9 mouse cellular contexts compared by ENCODE assay signal in the genomic region with DNA sequence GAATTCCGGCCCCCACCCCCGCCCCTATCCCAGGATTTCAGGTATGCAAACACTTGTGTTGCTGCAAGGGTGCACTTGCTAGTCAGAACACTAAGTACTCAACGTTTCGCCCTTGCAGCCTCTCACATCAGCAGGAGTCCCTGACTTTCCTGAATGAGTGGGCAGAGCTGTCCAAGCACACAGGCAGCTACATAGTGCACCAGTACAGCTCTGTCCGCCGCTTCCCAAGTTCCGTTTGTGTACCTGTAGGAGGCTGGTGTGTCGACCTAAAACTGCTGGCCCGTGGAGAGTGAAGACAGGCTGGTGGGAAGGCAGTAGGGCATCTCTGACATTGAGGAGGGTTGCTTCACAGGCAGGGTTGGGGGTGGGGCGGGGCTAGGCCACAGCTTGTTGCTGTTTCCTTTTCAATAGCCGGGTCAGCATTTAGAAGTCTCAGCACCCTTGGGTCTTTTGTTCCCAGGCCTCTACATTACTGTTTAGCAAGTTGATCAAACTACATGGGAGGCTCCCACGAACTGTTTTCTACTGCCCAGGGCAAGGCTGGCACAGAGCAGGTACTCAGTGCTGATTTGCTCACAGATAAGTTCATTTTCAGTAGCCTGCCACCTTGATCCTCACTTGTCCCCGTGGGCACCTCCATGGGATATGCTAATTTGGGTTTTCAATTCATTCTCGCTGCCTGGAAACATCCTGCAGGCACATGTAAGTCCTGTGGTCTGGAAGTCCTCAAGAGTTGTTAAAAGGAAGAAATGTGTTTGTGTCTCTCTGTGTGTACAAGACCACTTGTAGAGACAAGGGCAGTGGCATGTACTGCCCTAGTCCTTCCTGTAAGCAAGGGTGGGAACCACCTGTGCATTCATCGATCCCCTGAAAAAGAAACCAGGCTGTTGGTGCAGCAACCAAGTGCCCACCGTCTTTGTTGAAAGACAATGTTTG. TPM values are rescaled to one million over a fixed set of nuclear protein-coding genes. Genes with fewer than 3 reads are reported as not detected.
A peak's percentile ranks its signal among the peaks of the same experiment; 100 is the strongest.
DNase-seq lines count a peak whose midpoint lies in the region; ATAC-seq and TF ChIP-seq lines count a peak whose summit lies in the region.
"Had no signal": no experiment of that assay in that cellular context is flagged by ENCODE, and none has a peak within 500 bp of the region (broad histone marks: within the 10 kb centered on the region; RNA-seq: fewer than 3 reads in every experiment).

No protein-coding gene starts in this region.

- H3K4me1 ChIP-seq in lung, embryonic 14.5 days (ENCODE audit: insufficient read depth), result peaks cover 11% of the 10 kb centered on the region; the same call in 1 of the 2 replicates
- peaks cover 7 to 35% of the 10 kb centered on the region in 2 experiments for H3K4me1 ChIP-seq in liver, embryonic 14.5 days (replicated peaks; ENCODE audit: control insufficient read depth in 2 of 2, insufficient read depth in 2 of 2, low read length in 1 of 2)
- peaks cover 37% of the 10 kb centered on the region for H3K4me1 ChIP-seq in stomach, embryonic 16.5 days (ENCODE audit: control insufficient read depth, insufficient read depth, low read length)

- H3K4me2 ChIP-seq in lung, embryonic 14.5 days, result peak overlapping the region; percentile 84
- peak overlapping the region; percentile 90 for H3K4me2 ChIP-seq in liver, embryonic 14.5 days (ENCODE audit: low read depth)
- H3K4me2 ChIP-seq in stomach, embryonic 16.5 days (ENCODE audit: low read depth, low read length), result peak overlapping the region; percentile 86

- no peak for ATAC-seq in lung, embryonic 14.5 days (ENCODE audit: insufficient read depth)
- ATAC-seq in liver, embryonic 14.5 days (ENCODE audit: insufficient read depth), result no peak
- ATAC-seq in stomach, embryonic 16.5 days (ENCODE audit: insufficient read depth, low FRiP score), result no peak

- TF ChIP-seq EP300 in liver, embryonic 14.5 days (IDR thresholded peaks at IDR 0.05; ENCODE audit: low read depth), result no peak

- peak overlapping the region; percentile 81 for H3K9ac ChIP-seq in lung, embryonic 14.5 days
- peak overlapping the region; percentile 80 for H3K9ac ChIP-seq in liver, embryonic 14.5 days (replicated peaks)
- H3K9ac ChIP-seq in stomach, embryonic 16.5 days (ENCODE audit: low read length), result peak overlapping the region; percentile 94

- no peak overlapping the region for H3K27ac ChIP-seq in lung, embryonic 14.5 days (ENCODE audit: low read depth)
- H3K27ac ChIP-seq in liver, embryonic 14.5 days, result no peak overlapping the region
- peak overlapping the region; percentile 13; the same call in 1 of the 2 replicates for H3K27ac ChIP-seq in stomach, embryonic 16.5 days (ENCODE audit: low read length)

- H3K36me3 ChIP-seq in lung, embryonic 14.5 days (ENCODE audit: insufficient read depth), result peaks cover 11% of the 10 kb centered on the region
- peaks cover 5% of the 10 kb centered on the region for H3K36me3 ChIP-seq in liver, embryonic 14.5 days (replicated peaks; ENCODE audit: control insufficient read depth, insufficient read depth, low read depth)
- H3K36me3 ChIP-seq in stomach, embryonic 16.5 days (ENCODE audit: control insufficient read depth, insufficient read depth, low read length), result 0 out of 2 replicates have a peak, but pooled peaks cover 5% of the 10 kb centered on the region

- DNase-seq in lung, embryonic 14.5 days, result peak; percentile 28
- DNase-seq in lung, postnatal 10 days, result no peak
- peak; percentile 19 for DNase-seq in c-Kit-positive CD71-positive TER-119-positive erythroid progenitor cells, embryonic 14.5 days (ENCODE audit: low spot score)
- DNase-seq in induced T-regulatory cell, adult 2 months (ENCODE audit: low read depth), result peak; percentile 47
- DNase-seq in liver, embryonic 14.5 days (ENCODE audit: low read depth in 3 of 3, low spot score in 3 of 3), result no peak
- DNase-seq in natural killer cell, adult 2 months (ENCODE audit: low spot score in 2 of 2), result no peak
- no peak for DNase-seq in urinary bladder, adult 18-20 months (ENCODE audit: low spot score in 2 of 2)

- peak overlapping the region; percentile 66 for H3K4me3 ChIP-seq in lung, embryonic 14.5 days (ENCODE audit: low read depth, low read length)
- peak overlapping the region; percentile 77 to 80; a peak in 3 of 4 replicates for H3K4me3 ChIP-seq in liver, embryonic 14.5 days (ENCODE audit: insufficient read depth in 1 of 2, low read depth in 2 of 2, low read length in 2 of 2)
- peak overlapping the region; percentile 62 for H3K4me3 ChIP-seq in stomach, embryonic 16.5 days (replicated peaks; ENCODE audit: low read length)

- no peak for TF ChIP-seq CTCF in lung, embryonic 14.5 days (IDR thresholded peaks at IDR 0.05; ENCODE audit: low read depth)
- TF ChIP-seq CTCF in liver, embryonic 14.5 days (IDR thresholded peaks at IDR 0.05; ENCODE audit: low read depth), result no peak

- WGBS in lung, embryonic 14.5 days, result 34% methylated on average over 16 of the region's 16 CpGs
- 33% methylated on average over 16 of the region's 16 CpGs for WGBS in liver, embryonic 14.5 days (ENCODE audit: insufficient replicate concordance)
- 40% methylated on average over 16 of the region's 16 CpGs for WGBS in stomach, embryonic 16.5 days

- no peaks in the 10 kb centered on the region for H3K9me3 ChIP-seq in lung, embryonic 14.5 days (ENCODE audit: low read depth, low read length)
- H3K9me3 ChIP-seq in liver, embryonic 14.5 days (ENCODE audit: control insufficient read depth, low read length), result no peaks in the 10 kb centered on the region
- no peaks in the 10 kb centered on the region for H3K9me3 ChIP-seq in stomach, embryonic 16.5 days (replicated peaks; ENCODE audit: control insufficient read depth, low read length)

- no peaks in the 10 kb centered on the region for H3K27me3 ChIP-seq in lung, embryonic 14.5 days (ENCODE audit: insufficient read depth, low read length)
- no peaks in the 10 kb centered on the region for H3K27me3 ChIP-seq in liver, embryonic 14.5 days (ENCODE audit: control insufficient read depth, insufficient read depth, low read length)
- no peaks in the 10 kb centered on the region for H3K27me3 ChIP-seq in stomach, embryonic 16.5 days (ENCODE audit: control insufficient read depth, insufficient read depth, low read length)

RNA-seq across cellular contexts. Expression of gene Tmem268, which starts 1.2 kb away (rescaled TPM):
- 8.2 and 8.5 TPM in 2 replicates for polyA plus RNA-seq in lung, embryonic 14.5 days (2014; fragmentation: Nextera tagmentation; extraction: Ambion mirVana)
- 3.5 and 5.1 TPM in 2 replicates for polyA plus RNA-seq in liver, embryonic 14.5 days (2012; rRNA removed)
- polyA plus RNA-seq in liver, embryonic 14.5 days (2014; fragmentation: Nextera tagmentation; extraction: Ambion mirVana), result 7.8 and 7.9 TPM in 2 replicates
- polyA plus RNA-seq in stomach, embryonic 16.5 days (2015; fragmentation: Nextera tagmentation; extraction: Ambion mirVana), result 6.6 and 8.8 TPM in 2 replicates

RNA-seq across cellular contexts. Expression of gene Atp6v1g1, which starts 12.8 kb away (rescaled TPM):
- polyA plus RNA-seq in lung, embryonic 14.5 days (2014; fragmentation: Nextera tagmentation; extraction: Ambion mirVana), result 228 and 231 TPM in 2 replicates
- 27.1 and 42.6 TPM in 2 replicates for polyA plus RNA-seq in liver, embryonic 14.5 days (2012; rRNA removed)
- polyA plus RNA-seq in liver, embryonic 14.5 days (2014; fragmentation: Nextera tagmentation; extraction: Ambion mirVana), result 117 and 119 TPM in 2 replicates
- 257 and 277 TPM in 2 replicates for polyA plus RNA-seq in stomach, embryonic 16.5 days (2015; fragmentation: Nextera tagmentation; extraction: Ambion mirVana)

RNA-seq across cellular contexts. Expression of gene Gm11213, which starts 47.7 kb away (rescaled TPM):
- polyA plus RNA-seq in lung, embryonic 14.5 days (2014; fragmentation: Nextera tagmentation; extraction: Ambion mirVana), result not detected in 2 replicates
- not detected in 2 replicates for polyA plus RNA-seq in liver, embryonic 14.5 days (2012; rRNA removed)
- not detected in 2 replicates for polyA plus RNA-seq in liver, embryonic 14.5 days (2014; fragmentation: Nextera tagmentation; extraction: Ambion mirVana)
- not detected in 2 replicates for polyA plus RNA-seq in stomach, embryonic 16.5 days (2015; fragmentation: Nextera tagmentation; extraction: Ambion mirVana)
- polyA plus RNA-seq: embryonic facial prominence, embryonic 11.5 days had no signal

Comparison
In these comparisons a context has a peak if more than half of its experiments do, and no peak if none do; other contexts are left out.
1. DNase-seq: peak in lung, embryonic 14.5 days (single experiment), c-Kit-positive CD71-positive TER-119-positive erythroid progenitor cells, embryonic 14.5 days (single experiment) and induced T-regulatory cell, adult 2 months (single experiment); none in lung, postnatal 10 days (single experiment), liver, embryonic 14.5 days (0 of 3), natural killer cell, adult 2 months (0 of 2) and urinary bladder, adult 18-20 months (0 of 2).
2. Peak in every context shown above with its lines, with median percentiles within 50 percentile points of each other: H3K4me2 ChIP-seq, H3K4me3 ChIP-seq and H3K9ac ChIP-seq.